Mouse (Mus musculus): ENCODE data around the gene Ccdc137. TPM values are rescaled to one million over a fixed set of nuclear protein-coding genes. Genes with fewer than 3 reads are reported as not detected.

Gene Ccdc137
- polyA plus RNA-seq, 1 experiment, result 29.6 TPM

DNA sequence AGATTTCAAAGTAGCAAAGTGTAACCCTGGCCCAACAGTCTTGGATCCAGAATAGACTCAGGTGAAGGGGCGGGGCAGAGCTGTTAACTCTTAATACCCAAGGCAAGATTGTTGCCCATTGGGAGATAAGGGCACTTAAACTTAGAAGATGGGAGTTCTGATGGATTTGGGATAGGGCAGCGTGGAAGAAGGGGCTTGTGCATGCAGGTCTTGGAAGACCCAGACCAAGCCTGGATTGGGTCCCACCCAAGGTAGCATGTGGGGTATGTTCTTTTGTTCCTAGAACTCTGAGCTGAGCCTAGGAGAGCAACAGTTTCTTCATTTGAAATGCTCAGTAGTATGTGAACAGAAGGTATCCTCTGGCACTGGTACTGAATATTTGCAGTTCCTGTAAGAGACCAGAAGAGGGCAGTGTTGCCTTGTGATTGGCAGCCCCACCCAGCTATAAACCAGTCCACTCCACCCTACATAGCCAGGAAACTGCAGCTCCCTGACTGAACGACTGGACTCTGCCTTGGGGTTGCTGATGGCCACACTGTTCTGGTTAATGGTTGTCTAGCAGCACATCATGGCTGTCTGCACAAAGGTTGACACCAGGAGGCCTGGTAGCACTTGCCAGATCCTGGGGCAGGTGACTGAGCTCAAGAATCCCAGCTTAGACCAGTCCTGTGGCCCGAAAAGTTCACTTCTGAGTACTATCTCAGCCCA lies 31.3 kb downstream of the Ccdc137 start:
- Histone ChIP-seq H3K4me3 (replicated peaks; ENCODE audit: control insufficient read depth, low read depth, low read length) (no peak overlapping the region), H3K27ac (ENCODE audit: control insufficient read depth, insufficient read depth, low read depth, low read length, poor library complexity) (no peak overlapping the region), H3K4me1 (ENCODE audit: control insufficient read depth, insufficient read depth, low read length) (peaks cover 3% of the 10 kb centered on the region; the same call in 1 of the 2 replicates)
- 55% methylated on average over 4 of the region's 4 CpGs for WGBS
- TF ChIP-seq CTCF (IDR thresholded peaks at IDR 0.05; ENCODE audit: control insufficient read depth, insufficient read depth, low read length) (peak; percentile 88), POLR2A (IDR thresholded peaks at IDR 0.05; ENCODE audit: borderline replicate concordance, control insufficient read depth, low read depth, low read length) (no peak)

DNA sequence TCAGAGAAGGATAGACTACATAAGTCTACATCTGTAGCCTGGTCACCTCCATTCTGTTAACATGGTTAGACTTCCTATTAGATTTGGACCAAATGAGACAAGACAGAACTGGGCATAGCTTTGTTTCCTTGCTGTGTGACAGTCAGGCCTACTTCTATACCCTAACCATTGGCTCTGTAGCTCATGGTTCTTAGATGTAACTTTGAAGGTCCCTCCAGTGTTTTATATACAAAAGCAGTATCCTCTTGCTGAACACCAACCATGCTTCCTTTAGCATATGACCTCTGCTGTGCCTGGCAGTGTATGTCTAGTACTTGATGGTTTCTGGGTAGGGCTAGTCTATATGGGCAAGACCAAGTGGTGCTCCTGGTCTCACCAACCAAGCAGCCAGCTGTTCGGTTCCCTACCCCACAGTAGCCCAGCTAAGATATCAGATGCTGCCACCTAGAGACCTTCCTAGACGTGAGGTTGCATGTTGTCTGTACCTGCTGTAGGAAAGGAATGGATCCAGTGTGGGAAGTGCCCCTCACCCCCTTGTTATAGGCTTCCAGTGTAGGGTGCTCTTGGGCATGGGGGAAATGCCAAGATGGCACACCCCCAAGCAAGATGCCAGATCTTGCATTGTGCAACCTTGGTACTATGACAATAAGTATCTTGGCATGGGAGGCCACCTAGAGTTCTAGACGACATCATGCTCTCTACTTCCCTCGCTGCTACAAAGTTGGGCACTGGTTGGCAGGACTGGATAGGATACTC lies 32.6 kb downstream of the Ccdc137 start:
- H3K4me1 ChIP-seq (ENCODE audit: control insufficient read depth, insufficient read depth, low read length), result peaks cover 3% of the 10 kb centered on the region; the same call in 1 of the 2 replicates
- no peak overlapping the region for H3K4me3 ChIP-seq (replicated peaks; ENCODE audit: control insufficient read depth, low read depth, low read length)
- no peak for TF ChIP-seq POLR2A (IDR thresholded peaks at IDR 0.05; ENCODE audit: borderline replicate concordance, control insufficient read depth, low read depth, low read length)
- no peak for TF ChIP-seq CTCF (IDR thresholded peaks at IDR 0.05; ENCODE audit: control insufficient read depth, insufficient read depth, low read length)
- no peak overlapping the region for H3K27ac ChIP-seq (ENCODE audit: control insufficient read depth, insufficient read depth, low read depth, low read length, poor library complexity)
- 32% methylated on average over 4 of the region's 4 CpGs for WGBS

DNA sequence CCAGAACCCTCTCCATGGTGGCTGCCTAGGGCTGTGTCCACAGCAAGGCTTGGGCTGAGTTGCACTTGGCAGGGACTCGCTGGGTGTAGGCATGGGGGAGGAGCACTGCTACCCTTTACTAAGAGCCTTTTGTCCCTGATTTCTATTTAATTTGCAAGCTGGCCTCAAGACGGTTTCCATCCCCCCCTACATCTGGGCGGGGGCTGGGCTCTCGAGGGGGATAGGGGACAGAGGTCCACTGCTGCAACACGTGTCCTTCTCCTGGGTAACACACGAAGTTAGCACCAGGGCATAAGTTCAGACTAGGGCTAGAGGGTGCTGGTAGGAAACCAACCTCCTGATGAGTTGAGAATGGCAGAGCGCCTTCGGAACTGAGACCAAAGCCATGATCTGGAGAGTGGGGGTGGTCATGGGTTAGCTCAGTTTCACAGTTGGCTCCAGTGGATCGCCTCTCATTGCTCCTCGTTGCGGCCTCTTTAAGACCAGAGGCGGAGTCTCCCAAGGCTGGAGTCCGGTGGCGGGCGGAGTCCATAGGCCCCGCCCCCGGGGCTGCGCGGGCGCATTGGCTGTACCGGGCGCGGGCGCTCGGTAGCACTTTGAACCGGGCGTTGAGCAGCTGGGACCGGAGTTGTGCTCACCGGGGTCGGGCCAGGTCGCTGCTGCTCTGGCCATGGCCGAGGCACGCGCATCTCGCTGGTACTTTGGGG lies 33.6 kb downstream of the Ccdc137 start, which contains the start of gene Slc25a10:
Gene Slc25a10 (plus strand): TSS at position 524 of the 707 bp plus-strand sequence.
- WGBS, result under 1% methylated on average over 35 of the region's 35 CpGs

DNA sequence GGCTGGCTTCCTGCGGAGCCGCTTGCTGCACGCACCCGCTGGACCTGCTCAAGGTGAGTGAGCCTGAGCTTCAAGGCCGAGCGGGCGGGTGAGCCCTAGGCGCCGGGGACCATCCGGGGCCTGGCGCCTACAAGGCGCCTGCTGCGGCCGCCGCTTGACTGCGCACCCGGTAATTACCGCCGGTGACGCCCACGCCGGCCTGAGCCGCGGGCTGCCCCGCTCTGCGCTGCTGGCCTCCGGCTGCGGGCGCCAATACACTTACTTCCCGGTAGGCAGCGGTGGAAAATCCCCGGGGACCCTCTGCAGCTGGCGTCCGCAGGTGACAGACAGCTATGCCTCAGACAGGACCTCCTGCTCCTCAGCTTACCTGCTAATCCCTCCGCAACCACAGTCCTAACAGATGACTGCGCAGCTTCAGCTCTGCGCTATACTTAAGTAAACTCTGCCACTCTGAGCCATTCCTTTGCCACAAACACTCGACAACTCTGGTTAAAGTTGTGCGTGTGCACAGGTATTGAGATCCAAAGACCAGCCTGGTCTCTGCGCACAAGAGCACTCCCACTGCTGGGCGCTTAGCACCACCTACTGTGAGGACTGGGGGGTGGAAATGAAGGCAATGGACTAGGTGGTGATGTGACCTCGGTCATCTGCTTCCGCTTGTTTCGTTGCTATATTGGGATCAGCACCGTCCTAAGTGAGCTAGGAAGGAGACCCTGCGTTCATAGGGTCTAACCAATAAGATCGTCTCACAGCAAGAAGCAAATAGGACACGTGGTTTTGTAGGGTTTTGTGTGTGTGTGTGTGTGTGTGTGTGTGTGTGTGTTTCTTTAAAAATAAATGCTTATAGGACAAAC lies 34.3 kb downstream of the Ccdc137 start:
- TF ChIP-seq CTCF (IDR thresholded peaks at IDR 0.05; ENCODE audit: control insufficient read depth, insufficient read depth, low read length) (peak; percentile 46; the same call in 1 of the 2 replicates), POLR2A (IDR thresholded peaks at IDR 0.05; ENCODE audit: borderline replicate concordance, control insufficient read depth, low read depth, low read length) (no peak)
- peak overlapping the region; percentile 70; the same call in 1 of the 2 replicates for H3K27ac ChIP-seq (ENCODE audit: control insufficient read depth, insufficient read depth, low read depth, low read length, poor library complexity)
- under 1% methylated on average over 48 of the region's 48 CpGs for WGBS
- H3K4me3 ChIP-seq (replicated peaks; ENCODE audit: control insufficient read depth, low read depth, low read length), result peak overlapping the region; percentile 93
- H3K4me1 ChIP-seq (ENCODE audit: control insufficient read depth, insufficient read depth, low read length), result peaks cover 3% of the 10 kb centered on the region; the same call in 1 of the 2 replicates

More for the DNA sequence above, 33.6 kb downstream of the Ccdc137 start, which contains the start of gene Slc25a10:
- Histone ChIP-seq H3K4me3 (replicated peaks; ENCODE audit: control insufficient read depth, low read depth, low read length) (peak within 1 kb of the TSS; percentile 93), H3K27ac (ENCODE audit: control insufficient read depth, insufficient read depth, low read depth, low read length, poor library complexity) (peak within 1 kb of the TSS; percentile 70; the same call in 1 of the 2 replicates), H3K4me1 (ENCODE audit: control insufficient read depth, insufficient read depth, low read length) (peaks cover 3% of the 10 kb centered on the region; the same call in 1 of the 2 replicates)
- TF ChIP-seq POLR2A (IDR thresholded peaks at IDR 0.05; ENCODE audit: borderline replicate concordance, control insufficient read depth, low read depth, low read length) (peak; percentile 77), CTCF (IDR thresholded peaks at IDR 0.05; ENCODE audit: control insufficient read depth, insufficient read depth, low read length) (no peak)

DNA sequence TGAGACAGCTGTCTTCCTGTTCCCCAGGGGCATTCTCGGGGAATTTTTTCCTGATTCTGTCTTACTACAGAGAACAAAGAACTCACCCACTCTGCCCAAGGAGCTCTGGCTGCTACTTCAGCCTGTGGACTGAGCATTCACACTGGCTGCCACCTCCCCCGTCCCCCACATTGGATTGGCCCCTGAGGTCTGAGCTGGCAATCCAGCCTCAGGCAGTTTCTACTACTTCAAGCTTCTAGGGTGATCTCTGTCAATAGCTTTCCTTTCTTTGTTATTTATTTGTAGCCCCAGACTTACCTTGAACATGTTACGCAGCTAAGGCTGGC lies 34.9 kb downstream of the Ccdc137 start:
- no peak for TF ChIP-seq CTCF (IDR thresholded peaks at IDR 0.05; ENCODE audit: control insufficient read depth, insufficient read depth, low read length)
- no peak for TF ChIP-seq POLR2A (IDR thresholded peaks at IDR 0.05; ENCODE audit: borderline replicate concordance, control insufficient read depth, low read depth, low read length)
- Histone ChIP-seq H3K4me3 (replicated peaks; ENCODE audit: control insufficient read depth, low read depth, low read length) (no peak overlapping the region), H3K27ac (ENCODE audit: control insufficient read depth, insufficient read depth, low read depth, low read length, poor library complexity) (no peak overlapping the region), H3K4me1 (ENCODE audit: control insufficient read depth, insufficient read depth, low read length) (peaks cover 3% of the 10 kb centered on the region; the same call in 1 of the 2 replicates)
- 36% methylated on average over 3 of the region's 3 CpGs for WGBS

DNA sequence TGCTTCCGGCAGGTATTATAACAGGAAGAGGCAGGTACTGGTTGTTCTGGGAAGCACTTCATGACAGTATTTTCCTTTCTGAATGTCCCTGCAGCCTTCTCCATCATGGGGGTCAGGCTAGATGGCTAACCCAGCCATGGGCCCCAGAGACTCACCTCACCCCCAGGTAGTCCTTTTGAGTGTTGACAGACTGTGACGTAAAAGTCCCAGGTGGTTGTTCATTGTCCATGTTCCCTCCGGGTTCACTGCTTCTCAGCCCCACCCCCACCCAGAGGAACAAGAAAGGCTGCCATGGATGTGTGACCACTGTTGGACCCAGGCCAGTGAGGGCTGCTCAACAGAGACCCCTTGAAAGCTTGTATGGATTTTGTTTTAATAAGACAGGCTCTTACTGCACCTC lies 35.4 kb downstream of the Ccdc137 start:
- 68% methylated on average over 3 of the region's 3 CpGs for WGBS
- no peak overlapping the region for H3K27ac ChIP-seq (ENCODE audit: control insufficient read depth, insufficient read depth, low read depth, low read length, poor library complexity)
- peaks cover 3% of the 10 kb centered on the region; the same call in 1 of the 2 replicates for H3K4me1 ChIP-seq (ENCODE audit: control insufficient read depth, insufficient read depth, low read length)
- no peak overlapping the region for H3K4me3 ChIP-seq (replicated peaks; ENCODE audit: control insufficient read depth, low read depth, low read length)
- TF ChIP-seq CTCF (IDR thresholded peaks at IDR 0.05; ENCODE audit: control insufficient read depth, insufficient read depth, low read length), result no peak
- TF ChIP-seq POLR2A (IDR thresholded peaks at IDR 0.05; ENCODE audit: borderline replicate concordance, control insufficient read depth, low read depth, low read length), result no peak

DNA sequence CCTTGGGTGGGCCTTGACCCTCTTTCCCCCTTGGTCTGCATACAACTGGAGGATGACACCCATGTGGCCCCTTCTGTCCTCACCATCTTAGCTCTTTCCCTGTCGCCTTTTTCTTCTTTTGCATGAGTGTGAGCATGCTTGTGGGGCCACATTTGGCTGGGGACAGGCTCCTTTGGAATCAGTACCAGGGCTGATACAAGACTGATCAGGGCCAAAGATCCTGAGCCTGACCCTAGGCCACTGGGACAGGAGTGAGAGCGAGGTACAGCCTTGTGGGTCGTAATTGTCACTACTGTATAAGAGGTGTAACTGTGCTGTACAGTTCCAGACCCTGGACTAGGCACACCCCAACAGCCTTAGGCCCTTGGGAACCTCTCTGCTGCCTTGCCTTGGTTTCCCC lies 36.0 kb downstream of the Ccdc137 start:
- TF ChIP-seq CTCF (IDR thresholded peaks at IDR 0.05; ENCODE audit: control insufficient read depth, insufficient read depth, low read length), result no peak
- TF ChIP-seq POLR2A (IDR thresholded peaks at IDR 0.05; ENCODE audit: borderline replicate concordance, control insufficient read depth, low read depth, low read length), result no peak
- no peak overlapping the region for H3K27ac ChIP-seq (ENCODE audit: control insufficient read depth, insufficient read depth, low read depth, low read length, poor library complexity)
- no peak overlapping the region for H3K4me3 ChIP-seq (replicated peaks; ENCODE audit: control insufficient read depth, low read depth, low read length)
- peaks cover 3% of the 10 kb centered on the region; the same call in 1 of the 2 replicates for H3K4me1 ChIP-seq (ENCODE audit: control insufficient read depth, insufficient read depth, low read length)
- 88% methylated on average over 3 of the region's 3 CpGs for WGBS

Data from bone marrow, adult 2 months (tissue).